Mouse (Mus musculus): ENCODE data around the gene Tnni1.

The Tnni1 gene

GRCm38 (mm10) chr1:135778780-135779535 lies at the start of gene Tnni1:
Tnni1 (plus strand) TSS chr1:135779434.
- no peak for DNase-seq (ENCODE audit: low read depth, low spot score)
- no peaks in the 10 kb centered on the region; the same call in 1 of the 2 replicates for H3K27me3 ChIP-seq (ENCODE audit: control insufficient read depth, insufficient read depth, low read length, poor library complexity, severe bottlenecking)
- H3K36me3 ChIP-seq (ENCODE audit: control insufficient read depth, insufficient read depth, low read length, poor library complexity, severe bottlenecking): no peaks in the 10 kb centered on the region

DNA sequence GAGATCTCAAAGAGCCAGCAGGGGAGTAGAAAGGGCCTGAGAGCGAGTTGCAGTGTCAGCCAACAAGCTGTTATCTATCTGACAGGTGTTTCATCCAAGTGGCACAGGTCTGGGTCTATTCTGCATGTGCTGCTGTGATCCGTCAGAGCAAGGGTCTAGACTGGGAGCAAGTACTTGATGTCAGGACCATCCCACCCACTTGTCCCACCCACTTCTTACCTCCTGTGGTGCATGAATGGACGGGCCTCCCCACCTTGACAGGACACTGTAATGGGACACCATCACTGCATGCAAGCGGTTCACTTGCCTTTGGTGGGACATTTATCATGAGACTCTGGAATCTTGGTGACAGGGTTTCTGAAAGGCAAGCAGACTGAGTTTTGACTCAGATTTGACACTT lies 49.4 kb upstream of the Tnni1 start:
- Histone ChIP-seq H3K36me3 (ENCODE audit: control insufficient read depth, insufficient read depth, low read length, poor library complexity, severe bottlenecking) (no peaks in the 10 kb centered on the region), H3K27me3 (ENCODE audit: control insufficient read depth, insufficient read depth, low read length, poor library complexity, severe bottlenecking) (no peaks in the 10 kb centered on the region)
- no peak for DNase-seq (ENCODE audit: low read depth, low spot score)

GRCm38 (mm10) chr1:135730296-135730695 lies 48.9 kb upstream of the Tnni1 start:
- no peak for DNase-seq (ENCODE audit: low read depth, low spot score)
- no peaks in the 10 kb centered on the region for H3K36me3 ChIP-seq (ENCODE audit: control insufficient read depth, insufficient read depth, low read length, poor library complexity, severe bottlenecking)
- H3K27me3 ChIP-seq (ENCODE audit: control insufficient read depth, insufficient read depth, low read length, poor library complexity, severe bottlenecking): no peaks in the 10 kb centered on the region

DNA sequence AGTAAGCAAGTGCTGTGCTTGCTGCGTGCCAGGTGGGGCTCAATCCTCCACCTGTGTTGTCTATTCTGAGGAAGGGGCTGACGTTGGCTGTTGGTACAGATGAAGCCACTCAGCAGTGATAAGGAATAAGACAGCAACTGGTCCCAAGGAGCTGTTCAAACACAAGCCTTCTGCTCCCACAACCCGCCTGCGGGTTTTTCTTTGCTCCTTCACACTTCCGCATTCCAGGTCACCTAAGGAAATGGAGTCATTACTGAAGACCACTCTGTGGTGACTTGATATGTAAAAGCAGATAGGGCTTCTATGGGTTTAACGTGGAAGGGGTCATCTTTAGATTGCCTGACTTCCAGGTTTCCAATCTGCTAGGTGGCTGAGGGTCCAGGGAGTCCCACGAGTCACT lies 47.8 kb upstream of the Tnni1 start:
- no peak for DNase-seq (ENCODE audit: low read depth, low spot score)
- no peaks in the 10 kb centered on the region for H3K27me3 ChIP-seq (ENCODE audit: control insufficient read depth, insufficient read depth, low read length, poor library complexity, severe bottlenecking)
- H3K36me3 ChIP-seq (ENCODE audit: control insufficient read depth, insufficient read depth, low read length, poor library complexity, severe bottlenecking): no peaks in the 10 kb centered on the region; the same call in 1 of the 2 replicates

GRCm38 (mm10) chr1:135731897-135732684 lies 47.1 kb upstream of the Tnni1 start:
- no peaks in the 10 kb centered on the region for H3K27me3 ChIP-seq (ENCODE audit: control insufficient read depth, insufficient read depth, low read length, poor library complexity, severe bottlenecking)
- DNase-seq (ENCODE audit: low read depth, low spot score): no peak
- no peaks in the 10 kb centered on the region; the same call in 1 of the 2 replicates for H3K36me3 ChIP-seq (ENCODE audit: control insufficient read depth, insufficient read depth, low read length, poor library complexity, severe bottlenecking)

GRCm38 (mm10) chr1:135734225-135734937 lies 44.9 kb upstream of the Tnni1 start:
- no peak for DNase-seq (ENCODE audit: low read depth, low spot score)
- no peaks in the 10 kb centered on the region; the same call in 1 of the 2 replicates for H3K36me3 ChIP-seq (ENCODE audit: control insufficient read depth, insufficient read depth, low read length, poor library complexity, severe bottlenecking)
- no peaks in the 10 kb centered on the region for H3K27me3 ChIP-seq (ENCODE audit: control insufficient read depth, insufficient read depth, low read length, poor library complexity, severe bottlenecking)

DNA sequence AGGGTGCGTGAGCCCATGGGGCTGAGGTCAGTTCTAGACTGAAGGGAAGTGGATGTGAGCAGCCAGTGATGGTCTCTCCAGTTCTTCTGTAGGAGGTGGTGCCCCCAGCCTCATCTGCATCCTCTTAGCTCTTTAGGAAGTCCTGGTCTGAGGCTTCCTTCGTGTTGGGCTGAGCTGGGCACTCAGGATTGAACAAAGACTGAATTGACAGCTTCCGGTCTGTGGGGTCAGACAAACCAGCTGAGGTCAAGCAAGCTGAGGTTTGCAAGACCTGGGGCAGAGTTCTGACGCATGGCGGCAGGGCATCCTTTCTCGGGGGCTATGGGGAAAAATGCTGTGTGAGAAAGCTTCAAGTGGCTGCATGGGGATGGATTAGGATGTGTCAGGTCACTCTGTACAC lies 43.8 kb upstream of the Tnni1 start:
- Histone ChIP-seq H3K36me3 (ENCODE audit: control insufficient read depth, insufficient read depth, low read length, poor library complexity, severe bottlenecking) (no peaks in the 10 kb centered on the region; the same call in 1 of the 2 replicates), H3K27me3 (ENCODE audit: control insufficient read depth, insufficient read depth, low read length, poor library complexity, severe bottlenecking) (no peaks in the 10 kb centered on the region)
- no peak for DNase-seq (ENCODE audit: low read depth, low spot score)

DNA sequence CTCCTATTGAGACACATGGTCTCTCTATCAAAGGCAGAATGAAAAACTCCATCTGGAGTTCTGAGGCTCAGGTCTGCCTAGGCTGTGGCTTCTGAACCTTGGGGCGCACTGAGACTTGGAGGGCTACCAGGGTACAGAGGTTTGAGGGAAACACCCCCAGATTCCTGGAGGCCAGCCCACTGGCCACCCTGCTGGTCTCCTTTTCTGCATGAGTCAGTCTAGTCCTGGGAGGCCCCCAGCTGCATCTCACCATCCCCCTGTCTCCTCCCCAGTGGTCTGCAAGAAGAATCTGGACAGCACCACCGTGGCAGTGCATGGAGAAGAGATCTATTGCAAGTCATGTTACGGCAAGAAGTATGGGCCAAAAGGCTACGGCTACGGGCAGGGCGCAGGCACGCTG lies 34.2 kb upstream of the Tnni1 start:
- DNase-seq (ENCODE audit: low read depth, low spot score): no peak
- Histone ChIP-seq H3K36me3 (ENCODE audit: control insufficient read depth, insufficient read depth, low read length, poor library complexity, severe bottlenecking) (no peaks in the 10 kb centered on the region; the same call in none of the 2 replicates), H3K27me3 (ENCODE audit: control insufficient read depth, insufficient read depth, low read length, poor library complexity, severe bottlenecking) (no peaks in the 10 kb centered on the region)

DNA sequence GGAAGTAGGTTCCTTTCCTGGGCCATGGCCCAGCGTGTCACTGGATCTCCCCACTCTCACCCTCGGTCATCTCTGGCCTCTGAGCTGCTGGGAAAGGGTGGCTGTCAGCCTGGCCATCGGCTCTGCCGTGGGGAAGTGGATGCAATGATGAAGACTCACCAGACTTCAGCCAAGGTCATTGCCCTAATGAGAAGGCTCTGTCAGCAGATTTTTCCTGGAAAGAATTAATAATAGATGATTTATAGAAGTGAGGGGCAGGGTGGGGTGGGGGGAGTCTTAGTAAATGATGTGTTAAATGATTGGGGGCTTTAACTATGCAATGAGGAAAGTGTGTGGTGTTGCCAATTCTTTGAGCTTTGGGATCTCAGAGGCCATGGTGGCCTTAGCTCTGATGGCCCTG lies 33.0 kb upstream of the Tnni1 start:
- no peaks in the 10 kb centered on the region; the same call in none of the 2 replicates for H3K36me3 ChIP-seq (ENCODE audit: control insufficient read depth, insufficient read depth, low read length, poor library complexity, severe bottlenecking)
- DNase-seq (ENCODE audit: low read depth, low spot score): no peak
- H3K27me3 ChIP-seq (ENCODE audit: control insufficient read depth, insufficient read depth, low read length, poor library complexity, severe bottlenecking): no peaks in the 10 kb centered on the region

GRCm38 (mm10) chr1:135752737-135753348 lies 26.4 kb upstream of the Tnni1 start:
- no peaks in the 10 kb centered on the region for H3K27me3 ChIP-seq (ENCODE audit: control insufficient read depth, insufficient read depth, low read length, poor library complexity, severe bottlenecking)
- DNase-seq (ENCODE audit: low read depth, low spot score): peak; percentile 95

GRCm38 (mm10) chr1:135755287-135755686 lies 23.9 kb upstream of the Tnni1 start:
- Histone ChIP-seq H3K27me3 (ENCODE audit: control insufficient read depth, insufficient read depth, low read length, poor library complexity, severe bottlenecking) (no peaks in the 10 kb centered on the region), H3K36me3 (ENCODE audit: control insufficient read depth, insufficient read depth, low read length, poor library complexity, severe bottlenecking) (no peaks in the 10 kb centered on the region; the same call in none of the 2 replicates)
- DNase-seq (ENCODE audit: low read depth, low spot score): no peak

More at GRCm38 (mm10) chr1:135752737-135753348, 26.4 kb upstream of the Tnni1 start:
- H3K36me3 ChIP-seq (ENCODE audit: control insufficient read depth, insufficient read depth, low read length, poor library complexity, severe bottlenecking): no peaks in the 10 kb centered on the region; the same call in none of the 2 replicates

DNA sequence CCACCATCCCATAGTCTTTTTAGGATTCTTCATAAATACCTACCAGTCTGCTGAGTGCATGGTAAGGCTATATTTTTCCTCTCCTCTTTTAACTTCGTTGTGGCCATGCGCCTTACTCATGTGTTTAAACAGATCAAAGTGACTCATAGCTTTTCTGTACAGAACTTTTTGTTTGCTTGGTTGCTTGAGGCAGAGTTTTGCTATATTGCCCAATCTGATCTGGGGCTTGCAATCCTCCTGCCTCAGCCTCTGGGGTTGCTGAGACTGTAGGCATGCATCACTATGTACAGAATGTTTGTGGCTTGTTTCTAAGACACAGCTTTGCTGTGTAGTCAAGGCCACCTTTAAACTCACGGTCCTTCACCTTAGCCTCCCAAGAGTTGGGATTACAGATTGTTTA lies 23.3 kb upstream of the Tnni1 start:
- Histone ChIP-seq H3K27me3 (ENCODE audit: control insufficient read depth, insufficient read depth, low read length, poor library complexity, severe bottlenecking) (no peaks in the 10 kb centered on the region), H3K36me3 (ENCODE audit: control insufficient read depth, insufficient read depth, low read length, poor library complexity, severe bottlenecking) (no peaks in the 10 kb centered on the region; the same call in 1 of the 2 replicates)
- DNase-seq (ENCODE audit: low read depth, low spot score): no peak

GRCm38 (mm10) chr1:135757287-135757686 lies 21.9 kb upstream of the Tnni1 start:
- DNase-seq (ENCODE audit: low read depth, low spot score): no peak
- H3K36me3 ChIP-seq (ENCODE audit: control insufficient read depth, insufficient read depth, low read length, poor library complexity, severe bottlenecking): no peaks in the 10 kb centered on the region
- no peaks in the 10 kb centered on the region for H3K27me3 ChIP-seq (ENCODE audit: control insufficient read depth, insufficient read depth, low read length, poor library complexity, severe bottlenecking)

DNA sequence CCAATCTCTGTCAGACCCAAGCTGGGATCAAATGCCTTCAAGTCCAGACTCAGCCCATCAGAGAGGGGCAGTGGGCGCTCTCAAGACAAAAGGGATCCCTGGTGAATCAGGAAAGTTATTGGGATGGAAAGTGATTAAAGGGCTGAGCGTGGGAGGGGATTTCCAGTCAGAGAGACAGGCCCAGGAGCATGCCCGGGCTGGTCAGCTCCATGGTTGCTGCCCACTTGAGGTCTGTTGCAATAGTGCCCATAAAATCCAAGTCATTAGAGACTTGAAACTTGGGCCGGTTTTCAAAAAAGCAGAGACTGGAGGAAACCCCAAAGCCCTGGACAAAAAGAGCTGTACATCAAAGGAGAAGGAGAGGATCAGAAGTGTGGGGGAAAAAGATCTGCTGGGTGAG lies 19.5 kb upstream of the Tnni1 start:
- H3K27me3 ChIP-seq (ENCODE audit: control insufficient read depth, insufficient read depth, low read length, poor library complexity, severe bottlenecking): no peaks in the 10 kb centered on the region
- no peaks in the 10 kb centered on the region for H3K36me3 ChIP-seq (ENCODE audit: control insufficient read depth, insufficient read depth, low read length, poor library complexity, severe bottlenecking)
- no peak for DNase-seq (ENCODE audit: low read depth, low spot score)
